Mouse (Mus musculus) cerebellum, adult 11-12 months (tissue): ENCODE data around the gene Ssh2.
A peak's percentile ranks its signal among the peaks of the same experiment; 100 is the strongest.

Experiments used
- DNase-seq: peaks from one replicate; pipeline ENCODE4 v3.0.0; 2022

Ssh2 gene

DNA sequence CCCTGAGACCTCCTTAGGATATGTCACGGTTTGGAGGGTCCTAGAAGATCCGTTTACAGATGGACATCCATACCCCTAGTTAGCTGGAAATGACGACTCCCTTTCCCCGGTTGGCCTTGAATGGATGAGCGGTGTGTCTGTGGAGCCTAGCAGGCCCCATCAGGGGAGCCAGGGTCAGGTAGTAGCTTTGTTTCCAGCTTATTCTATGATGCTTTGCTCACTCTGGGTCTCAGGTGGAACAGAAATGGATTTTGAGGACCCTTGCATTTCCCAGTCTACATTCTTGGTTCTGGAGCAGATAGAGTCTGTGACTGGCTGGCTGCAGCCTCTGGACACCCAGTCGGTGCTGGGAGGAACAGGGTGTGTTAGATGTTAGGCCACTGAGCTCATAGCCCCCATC lies 278.7 kb downstream of the Ssh2 start:
- no peak for DNase-seq

DNA sequence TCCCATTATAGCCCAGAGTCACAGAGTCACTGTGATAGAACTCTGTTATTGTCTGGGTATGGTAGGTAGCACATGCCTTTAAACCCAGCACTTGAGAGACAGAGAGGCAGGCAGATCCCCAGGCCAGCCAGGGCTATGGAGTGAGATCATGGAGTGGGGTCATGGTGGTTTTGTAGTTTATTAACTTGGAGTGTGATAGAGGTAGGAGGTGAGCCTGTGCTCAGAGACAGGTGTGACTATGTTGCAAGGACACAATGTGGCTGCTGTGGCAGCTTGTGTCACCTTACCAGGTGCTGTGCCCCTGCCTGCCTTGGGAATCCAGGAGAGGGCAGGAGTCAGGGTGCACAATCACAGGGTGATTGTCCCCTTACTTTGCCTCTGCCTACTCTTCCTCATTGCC lies 279.4 kb downstream of the Ssh2 start:
- no peak for DNase-seq

DNA sequence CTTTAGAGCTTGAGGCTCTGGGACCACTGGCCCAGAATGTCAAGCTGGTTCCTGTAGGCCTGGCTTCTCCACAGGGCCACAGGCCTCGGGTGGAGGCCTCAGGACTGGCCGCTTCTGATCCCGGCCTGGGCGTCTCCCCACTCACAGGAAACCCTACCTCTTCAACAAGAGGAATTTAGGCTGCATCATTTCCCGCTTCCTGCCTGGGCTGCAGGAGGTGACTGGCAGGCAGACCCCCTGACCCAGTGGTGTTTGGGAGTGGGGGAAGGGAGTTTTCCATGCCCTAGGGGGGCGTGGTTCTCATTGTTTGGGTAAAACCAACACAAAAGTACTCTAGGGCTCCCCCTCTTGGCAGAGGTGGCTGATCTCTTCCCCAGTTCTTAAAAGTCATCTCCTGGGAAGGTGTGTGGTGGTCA lies 281.3 kb downstream of the Ssh2 start:
- DNase-seq = peak; percentile 65

DNA sequence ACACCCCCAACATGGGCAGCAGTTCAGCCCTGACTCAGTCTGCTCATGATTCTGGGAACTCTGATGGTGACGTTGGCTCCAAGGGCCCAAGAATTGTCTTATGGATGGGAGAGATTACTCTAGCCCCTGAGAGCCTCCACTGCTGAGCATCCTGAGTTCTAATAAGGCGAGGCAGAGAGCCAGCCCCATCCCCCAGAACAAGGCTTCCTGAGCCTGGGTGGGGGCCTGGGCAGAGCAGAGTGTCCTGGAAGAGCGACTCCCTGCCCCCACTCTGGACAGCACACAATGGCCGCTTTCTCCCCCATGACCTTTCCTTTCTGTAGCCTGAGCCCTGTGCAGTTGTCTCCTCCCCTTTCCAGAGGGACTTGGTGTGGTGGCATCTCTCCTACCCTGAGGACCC lies 281.8 kb downstream of the Ssh2 start:
- DNase-seq = peak; percentile 71

DNA sequence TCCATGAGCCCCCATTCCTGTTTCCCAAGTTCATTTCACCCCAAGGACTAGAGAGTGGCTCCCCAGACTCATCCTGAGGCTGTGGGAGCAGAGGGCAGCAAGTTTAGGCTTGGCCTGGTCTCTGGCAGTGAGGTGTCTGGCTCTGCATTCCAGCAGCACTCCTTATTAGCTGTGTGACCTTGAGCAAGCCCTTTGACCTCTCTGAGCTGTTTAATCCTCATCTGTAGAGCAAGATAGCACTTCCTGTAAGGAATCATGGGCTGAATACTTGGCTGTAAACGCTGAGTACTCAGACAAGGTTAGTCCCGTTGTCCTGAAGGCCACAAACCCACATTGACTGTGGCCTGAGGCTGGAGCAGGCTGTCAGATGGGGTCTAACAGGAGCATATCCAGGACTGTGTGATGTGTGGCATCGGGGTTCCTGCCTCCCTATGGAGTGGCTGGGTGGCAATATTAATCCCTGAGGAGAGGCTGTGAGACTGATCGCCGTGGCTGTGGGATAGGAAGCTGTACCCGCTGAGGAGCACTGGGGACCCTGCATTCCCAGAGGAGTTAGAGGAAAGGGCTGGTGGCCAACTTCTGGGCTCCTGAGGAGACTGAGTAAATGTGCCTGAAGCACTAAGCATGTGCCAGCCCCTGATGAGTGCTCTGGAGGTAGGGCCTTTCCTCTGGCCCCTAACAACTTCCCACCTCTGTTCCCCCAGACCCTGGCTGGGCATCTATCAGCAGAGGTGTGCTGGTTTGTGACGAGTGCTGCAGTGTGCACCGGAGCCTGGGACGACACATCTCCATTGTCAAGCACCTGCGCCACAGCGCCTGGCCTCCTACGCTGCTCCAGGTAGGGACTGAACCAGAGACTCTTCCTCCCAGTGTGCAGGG lies 282.4 kb downstream of the Ssh2 start:
- DNase-seq = peak; percentile 63

DNA sequence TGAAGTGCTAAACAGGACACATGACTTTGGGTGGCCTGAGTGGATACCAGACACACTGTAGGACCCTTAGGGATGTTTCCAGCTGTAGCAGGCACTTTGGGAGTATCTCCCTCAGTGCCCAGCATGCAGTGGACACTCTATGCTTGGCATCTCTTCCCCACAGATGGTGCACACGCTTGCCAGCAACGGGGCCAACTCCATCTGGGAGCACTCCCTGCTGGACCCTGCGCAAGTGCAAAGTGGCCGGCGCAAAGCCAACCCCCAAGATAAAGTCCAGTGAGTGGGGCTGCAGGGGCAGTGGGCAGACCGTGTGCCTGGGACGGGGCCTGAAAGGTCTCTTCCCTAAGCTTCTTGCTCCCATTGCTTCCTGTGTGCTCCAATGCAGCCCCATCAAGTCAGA lies 283.3 kb downstream of the Ssh2 start:
- peak; percentile 88 for DNase-seq

DNA sequence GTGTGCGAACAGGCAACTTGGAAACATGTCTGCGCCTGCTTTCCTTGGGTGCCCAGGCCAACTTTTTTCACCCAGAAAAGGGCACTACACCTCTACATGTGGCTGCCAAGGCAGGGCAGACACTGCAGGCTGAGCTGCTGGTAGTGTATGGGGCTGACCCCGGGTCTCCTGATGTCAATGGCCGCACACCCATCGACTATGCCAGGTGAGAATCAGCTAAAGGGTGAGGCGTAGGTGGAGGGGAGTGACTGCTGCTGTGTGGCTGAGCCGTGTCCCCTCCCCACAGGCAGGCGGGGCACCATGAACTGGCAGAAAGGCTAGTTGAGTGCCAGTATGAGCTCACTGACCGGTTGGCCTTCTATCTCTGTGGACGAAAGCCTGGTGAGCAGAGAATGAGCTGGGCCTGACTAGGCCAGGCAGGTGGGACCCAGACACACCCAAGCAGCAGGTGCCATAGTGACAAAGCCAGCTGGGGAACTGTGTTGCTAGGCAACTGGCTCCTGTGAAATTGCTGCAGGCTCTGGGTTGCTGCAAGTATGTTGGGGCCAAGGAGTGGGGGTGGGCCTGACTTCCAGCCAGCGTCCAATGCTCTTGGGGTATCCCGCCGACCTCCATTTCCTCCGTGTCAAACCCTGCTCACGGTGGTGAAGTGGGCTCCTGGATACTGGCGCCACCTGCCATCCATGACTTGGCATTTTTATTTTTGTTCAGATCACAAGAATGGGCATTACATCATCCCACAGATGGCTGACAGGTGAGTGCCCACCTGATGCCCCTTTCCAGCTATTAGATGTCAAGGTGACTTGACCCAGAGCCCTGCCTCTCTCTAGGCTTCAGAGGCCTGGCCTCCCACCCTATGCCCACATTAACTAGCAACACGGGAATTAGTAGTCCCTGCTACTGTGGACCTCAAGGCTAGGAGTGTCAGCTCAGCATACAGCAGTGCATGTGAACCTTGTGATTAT lies 284.6 kb downstream of the Ssh2 start:
- peak; percentile 71 for DNase-seq

DNA sequence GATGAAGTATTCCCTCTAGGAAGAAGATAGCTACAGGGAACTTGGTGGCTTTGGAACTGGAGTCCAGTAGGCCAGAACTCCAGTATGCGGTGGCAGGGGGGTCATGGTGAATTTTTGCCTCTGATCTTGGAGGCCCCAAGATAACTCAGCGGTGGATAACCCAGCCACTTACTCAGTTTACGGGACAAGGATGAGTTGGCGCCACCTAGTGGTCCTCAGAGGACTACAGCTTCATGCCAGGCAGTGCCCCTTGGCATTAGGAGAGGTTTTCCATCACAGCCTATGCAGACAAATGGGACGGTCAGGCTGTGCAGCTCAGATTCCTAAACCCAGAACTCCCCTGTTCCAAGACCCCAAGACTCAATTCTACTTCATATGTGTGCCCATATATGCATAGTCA lies 285.3 kb downstream of the Ssh2 start:
- DNase-seq = peak; percentile 81

DNA sequence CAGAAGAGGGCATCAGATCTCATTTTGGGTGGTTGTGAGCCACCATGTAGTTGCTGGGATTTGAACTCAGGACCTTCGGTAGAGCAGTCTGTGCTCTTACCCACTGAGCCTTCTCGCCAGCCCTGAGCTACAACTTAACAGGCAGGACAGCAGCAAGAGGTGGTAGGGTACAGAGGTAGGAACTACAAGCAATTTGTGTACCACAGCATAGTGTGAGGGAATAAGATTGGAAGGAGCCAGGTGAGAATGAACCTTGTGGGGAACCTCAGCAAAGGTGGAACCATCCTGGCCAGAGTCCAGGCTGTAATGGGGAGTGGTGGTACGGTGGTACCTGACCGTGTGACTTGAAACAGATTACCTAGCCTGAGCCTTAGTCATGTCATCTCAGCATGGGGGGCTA lies 285.9 kb downstream of the Ssh2 start:
- peak; percentile 40 for DNase-seq

DNA sequence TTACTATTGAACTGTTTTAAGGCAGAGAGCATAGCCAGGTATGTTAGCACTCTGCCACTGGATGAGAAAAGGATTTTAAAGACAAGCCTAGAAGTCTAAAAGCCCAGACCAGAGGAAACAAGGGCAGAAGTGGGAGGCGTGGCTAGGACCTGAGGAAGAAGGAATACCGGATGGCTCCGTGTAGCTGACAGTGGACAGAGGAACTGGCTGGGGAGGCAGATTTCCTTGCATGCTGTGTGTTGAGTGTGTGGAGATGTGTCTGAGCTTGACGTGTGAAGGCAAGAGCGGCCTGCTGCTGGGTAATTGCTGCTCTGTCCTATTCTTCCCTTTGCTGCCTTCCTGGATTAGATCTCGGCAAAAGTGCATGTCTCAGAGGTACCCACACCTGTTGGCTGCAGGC lies 286.4 kb downstream of the Ssh2 start:
- no peak for DNase-seq

DNA sequence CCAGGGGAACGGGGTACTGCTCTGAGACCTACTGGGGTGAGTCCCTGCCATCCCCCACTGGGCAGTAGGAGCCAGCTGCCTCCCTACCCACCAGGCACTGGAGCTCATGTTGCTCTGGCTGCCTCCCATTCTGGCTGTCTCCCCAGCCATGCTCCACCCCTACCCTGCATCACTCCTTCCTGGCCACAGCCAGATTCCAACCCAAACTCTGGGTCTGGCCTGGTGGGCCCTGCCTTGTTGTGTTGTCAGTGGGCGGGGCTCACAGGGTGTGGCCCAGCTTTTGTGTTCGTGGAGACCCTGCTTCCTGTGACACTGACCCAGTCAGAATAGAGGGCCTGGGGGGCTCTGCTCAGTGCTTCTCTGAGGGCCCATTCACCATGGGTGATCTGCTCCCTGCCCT lies 287.4 kb downstream of the Ssh2 start:
- peak; percentile 51 for DNase-seq

DNA sequence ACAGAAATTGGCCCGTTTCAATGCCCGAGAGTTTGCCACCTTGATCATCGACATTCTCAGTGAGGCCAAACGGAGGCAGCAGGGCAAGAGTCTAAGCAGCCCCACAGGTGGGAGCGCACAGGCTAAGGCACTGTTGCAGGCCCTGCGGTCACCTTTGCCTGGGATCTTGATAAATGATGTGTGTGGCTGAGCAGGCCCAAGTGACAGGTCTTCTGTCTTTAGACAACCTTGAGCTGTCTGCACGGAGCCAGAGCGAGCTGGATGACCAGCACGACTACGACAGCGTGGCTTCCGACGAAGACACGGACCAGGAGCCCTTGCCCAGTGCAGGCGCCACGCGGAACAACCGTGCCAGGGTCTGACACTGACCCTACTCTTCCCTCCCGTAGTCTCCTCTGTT lies 288.3 kb downstream of the Ssh2 start:
- peak; percentile 28 for DNase-seq

DNA sequence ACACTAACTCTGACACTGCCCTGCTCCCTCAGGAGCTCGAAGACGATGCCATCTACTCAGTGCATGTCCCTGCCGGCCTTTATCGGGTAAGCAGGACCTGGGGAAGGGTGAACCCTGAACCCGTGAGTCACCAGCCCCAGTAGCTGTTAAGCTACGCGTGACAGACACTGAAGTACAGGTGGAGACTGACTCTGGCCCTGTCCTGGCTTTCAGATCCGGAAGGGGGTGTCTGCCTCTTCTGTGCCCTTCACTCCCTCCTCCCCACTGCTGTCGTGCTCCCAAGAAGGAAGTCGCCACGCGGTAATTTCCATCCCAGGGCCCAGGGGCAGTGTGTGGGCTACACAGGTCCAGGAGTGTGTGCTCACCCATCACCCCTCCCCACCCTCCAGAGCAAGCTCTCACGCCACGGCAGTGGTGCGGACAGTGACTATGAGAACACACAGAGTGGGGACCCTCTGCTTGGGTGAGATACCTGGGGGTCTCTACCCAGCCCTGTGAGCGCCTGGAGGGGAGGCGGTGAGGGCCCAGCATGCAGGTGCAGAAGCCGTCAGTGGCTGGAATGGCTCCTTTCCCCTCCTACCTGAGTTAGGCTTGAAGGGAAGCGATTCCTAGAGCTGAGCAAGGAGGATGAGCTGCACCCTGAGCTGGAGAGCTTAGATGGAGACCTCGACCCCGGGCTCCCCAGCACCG lies 289.3 kb downstream of the Ssh2 start:
- peak; percentile 38 for DNase-seq

DNA sequence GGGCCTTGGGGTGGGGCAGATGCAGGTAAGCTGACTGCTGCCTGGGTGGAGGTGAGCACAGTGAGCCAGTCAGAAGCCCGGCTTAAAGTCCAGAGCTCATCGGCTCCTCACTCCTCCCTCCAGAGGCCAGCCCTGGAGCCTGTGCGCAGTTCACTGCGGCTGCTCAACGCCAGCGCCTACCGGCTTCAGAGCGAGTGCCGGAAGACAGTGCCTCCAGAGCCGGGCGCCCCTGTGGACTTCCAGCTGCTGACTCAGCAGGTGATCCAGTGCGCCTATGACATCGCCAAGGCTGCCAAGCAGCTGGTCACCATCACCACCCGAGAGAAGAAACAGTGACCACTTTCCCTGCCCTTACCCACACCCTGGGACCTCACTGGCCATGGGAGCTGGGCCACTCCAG lies 290.2 kb downstream of the Ssh2 start:
- DNase-seq = peak; percentile 46

DNA sequence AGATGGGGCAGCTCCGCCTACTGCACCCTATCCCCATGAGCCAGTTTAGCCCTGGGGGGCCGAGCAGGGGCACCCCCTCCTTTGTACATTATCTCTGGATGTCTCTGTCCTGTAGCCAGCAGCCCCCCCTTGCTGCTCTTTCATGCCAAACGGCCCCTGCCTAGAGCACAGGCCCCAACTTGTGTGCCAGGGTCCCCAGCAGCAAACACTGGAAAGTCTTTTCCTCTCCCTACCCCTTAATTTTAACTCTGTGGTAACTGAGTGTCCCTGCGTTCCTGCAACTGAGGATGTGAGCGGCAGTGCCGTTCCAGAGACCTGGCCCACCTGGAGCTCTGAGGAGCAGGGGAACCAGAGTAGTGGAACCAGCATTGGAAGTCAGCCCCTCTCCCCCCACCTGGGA lies 290.9 kb downstream of the Ssh2 start:
- DNase-seq = peak; percentile 41

DNA sequence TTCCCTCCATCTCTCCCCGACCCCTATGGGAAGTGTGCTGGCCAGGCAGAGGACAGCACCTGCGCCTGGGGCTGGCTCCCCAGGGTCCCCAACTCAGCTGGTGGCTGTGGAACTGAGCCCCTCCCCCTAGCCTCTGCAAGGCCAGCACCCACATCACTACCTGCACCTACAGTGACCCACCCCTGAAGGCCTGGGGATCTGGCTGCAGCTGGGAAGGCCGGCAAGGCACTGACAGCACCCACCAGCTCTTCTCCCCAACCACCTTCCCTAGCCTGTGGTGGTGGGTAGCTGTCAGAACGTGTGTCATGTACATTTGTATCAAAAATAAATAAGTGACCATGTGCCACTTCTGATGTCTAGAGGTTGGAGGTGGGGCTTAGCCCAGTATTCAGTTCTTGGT lies 291.3 kb downstream of the Ssh2 start:
- peak; percentile 51 for DNase-seq

DNA sequence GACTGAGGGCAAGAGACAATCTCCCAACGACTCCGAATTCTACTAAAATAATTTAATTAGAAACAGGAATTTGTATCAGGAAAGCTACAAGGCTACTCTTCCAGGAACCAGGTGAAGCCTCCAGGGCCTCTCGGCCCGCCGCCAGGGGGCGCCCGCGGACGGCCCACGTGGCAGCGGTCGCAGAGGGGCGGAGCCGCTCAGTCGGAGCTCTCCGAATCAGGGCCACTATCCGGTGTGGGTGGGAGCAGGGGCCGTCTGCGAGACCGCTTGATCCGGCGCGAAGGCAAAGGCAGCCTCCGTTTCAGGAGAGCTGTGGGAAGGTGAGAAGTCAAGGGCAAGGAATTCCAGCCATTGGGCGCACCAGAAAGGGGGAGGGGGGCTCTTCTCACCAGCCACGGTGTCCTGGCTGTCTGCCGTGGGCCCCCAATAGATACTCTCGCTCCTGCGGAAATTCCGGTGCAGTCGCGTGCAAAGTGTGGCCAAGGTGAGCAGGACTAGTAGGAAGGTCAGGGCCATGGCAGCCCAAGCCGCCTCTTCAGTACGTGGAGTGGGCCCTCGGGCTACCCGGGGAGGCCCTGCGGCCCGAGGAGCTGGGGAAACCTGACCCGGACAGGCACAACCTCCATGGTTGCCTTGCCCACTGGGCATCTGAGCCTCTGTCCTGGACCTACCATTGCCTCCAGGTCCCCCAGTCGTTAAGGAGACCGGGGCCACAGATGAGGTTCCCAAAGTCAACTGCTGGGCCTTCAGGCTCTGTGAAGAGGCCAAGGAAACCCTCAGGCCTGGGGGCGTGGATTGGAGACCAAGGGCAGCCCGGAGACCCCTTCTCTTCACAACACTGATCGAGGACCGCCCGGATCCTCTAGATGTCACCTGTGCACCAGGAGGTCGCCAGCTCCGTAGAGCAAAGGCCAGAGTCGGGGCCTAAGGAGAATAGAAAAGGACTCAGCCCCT lies 292.3 kb downstream of the Ssh2 start:
- peak; percentile 76 for DNase-seq
